Mouse (Mus musculus) right cerebral cortex, postnatal 25 days (tissue): Measurements from ENCODE around the gene Mtus2.

Source experiments
- DNase-seq: peaks from one replicate; pipeline ENCODE4 v3.0.0; 2022

Gene Mtus2

GRCm38 (mm10) chr5:148355822-148356221, 398.7 kb downstream of the Mtus2 start:
- DNase-seq: no peak

GRCm38 (mm10) chr5:148357168-148357567, 400.0 kb downstream of the Mtus2 start:
- DNase-seq: no peak

- no peak for DNase-seq
Measured at GRCm38 (mm10) chr5:148359131-148359530, 402.0 kb downstream of the Mtus2 start.

- no peak for DNase-seq
Measured at GRCm38 (mm10) chr5:148360922-148361758, 404.0 kb downstream of the Mtus2 start.

- DNase-seq: no peak
Measured at GRCm38 (mm10) chr5:148361759-148362010, 404.6 kb downstream of the Mtus2 start.

GRCm38 (mm10) chr5:148362296-148362695, 405.2 kb downstream of the Mtus2 start:
- DNase-seq: no peak

GRCm38 (mm10) chr5:148363441-148364113, 406.5 kb downstream of the Mtus2 start:
- DNase-seq: no peak
